Mouse (Mus musculus) T-helper 1 cell (primary cell): ENCODE measurements around the gene Zbtb38.
"Not testable (repeated sequence)": the region's sequence is repeated elsewhere in the genome, so short reads cannot be mapped to it uniquely, and the experiment has no call there.

Experiments used
- in situ Hi-C: fragments of 300-600 bp; cut with MboI, MseI; formaldehyde crosslinking; loops from one replicate; pipeline ENCODE4 v1.15.1; 2025; ENCODE audit warnings: high pct_unique_total_duplicates

Zbtb38 gene

GRCm38 (mm10) chr9:96644002-96644401, 108.6 kb downstream of the Zbtb38 start:
- in situ Hi-C loops = not testable (repeated sequence)

- in situ Hi-C loops = no loop called here
Observed at GRCm38 (mm10) chr9:96639451-96639850, 113.2 kb downstream of the Zbtb38 start.

GRCm38 (mm10) chr9:96638508-96638907, 114.1 kb downstream of the Zbtb38 start:
- in situ Hi-C loops = no loop called here

GRCm38 (mm10) chr9:96637157-96637548, 115.5 kb downstream of the Zbtb38 start:
- in situ Hi-C loops = no loop called here

GRCm38 (mm10) chr9:96636423-96637156, 116.0 kb downstream of the Zbtb38 start:
- in situ Hi-C loops = no loop called here

GRCm38 (mm10) chr9:96635899-96636298, 116.7 kb downstream of the Zbtb38 start:
- in situ Hi-C loops = no loop called here

GRCm38 (mm10) chr9:96635176-96635575, 117.5 kb downstream of the Zbtb38 start:
- in situ Hi-C loops = no loop called here

- in situ Hi-C loops = no loop called here
Observed at GRCm38 (mm10) chr9:96633771-96634170, 118.9 kb downstream of the Zbtb38 start.
